Mouse (Mus musculus) erythroblast, embryonic 14.5 days (primary cell): ENCODE measurements around the gene Ado. TPM values are rescaled to one million over a fixed set of nuclear protein-coding genes. Genes with fewer than 3 reads are reported as not detected.

Experiments
- H3K27me3 ChIP-seq: 2 replicates; pipeline ENCODE4 v1.6.1; 2012; ENCODE audit warnings: inconsistent platforms; ENCODE audit not compliant: control insufficient read depth
- H3K36me3 ChIP-seq: 2 replicates; pipeline ENCODE4 v1.6.1; 2012; ENCODE audit warnings: mild to moderate bottlenecking, inconsistent platforms; ENCODE audit not compliant: control insufficient read depth
- H3K4me1 ChIP-seq: 2 replicates; pipeline ENCODE4 v1.6.1; 2012; ENCODE audit warnings: inconsistent platforms; ENCODE audit not compliant: control insufficient read depth
- H3K4me3 ChIP-seq: replicated peaks from 2 replicates; pipeline ENCODE3; 2012; ENCODE audit warnings: moderate library complexity, mild to moderate bottlenecking, inconsistent platforms
- H3K9me3 ChIP-seq: 2 replicates; pipeline ENCODE4 v1.6.1; 2012; ENCODE audit warnings: low read length, inconsistent platforms, mixed read lengths; ENCODE audit not compliant: control insufficient read depth
- GATA1 ChIP-seq: IDR thresholded peaks from 2 replicates; pipeline ENCODE4 v1.6.1; 2012; ENCODE audit warnings: low read length, inconsistent platforms, mixed read lengths
- TAL1 ChIP-seq: IDR thresholded peaks from 3 replicates; pipeline ENCODE4 v1.6.1; 2012; ENCODE audit warnings: low read length, inconsistent platforms, mixed read lengths
- polyA plus RNA-seq: library from polyadenylated mRNA; stranded (reverse); fragments of >175 nt; gene quantifications from 2 replicates; pipeline ENCODE4 v1.2.3, GENCODE M21; 2012

Ado gene
- polyA plus RNA-seq, 1 experiment, result 0.90 TPM

- no peaks in the 10 kb centered on the region for H3K36me3 ChIP-seq
- no peak for TF ChIP-seq TAL1
- TF ChIP-seq GATA1, result no peak
- H3K4me1 ChIP-seq, result peaks cover 25% of the 10 kb centered on the region
- H3K4me3 ChIP-seq, result peak overlapping the region; percentile 65
- H3K9me3 ChIP-seq, result peaks cover 6% of the 10 kb centered on the region; the same call in 1 of the 2 replicates
- peaks cover 90% of the 10 kb centered on the region for H3K27me3 ChIP-seq
These were observed 10.6 kb downstream of the Ado start for GRCm38 (mm10) chr10:67538106-67538505.

GRCm38 (mm10) chr10:67537151-67537994 lies 11.4 kb downstream of the Ado start:
- Histone ChIP-seq H3K4me1 (peaks cover 25% of the 10 kb centered on the region), H3K36me3 (no peaks in the 10 kb centered on the region), H3K27me3 (peaks cover 97% of the 10 kb centered on the region), H3K9me3 (peaks cover 6% of the 10 kb centered on the region; the same call in 1 of the 2 replicates), H3K4me3 (peak overlapping the region; percentile 65)
- TF ChIP-seq GATA1 (no peak), TAL1 (no peak)

GRCm38 (mm10) chr10:67536621-67537141 lies 12.1 kb downstream of the Ado start:
- H3K27me3 ChIP-seq, result peaks cover 99% of the 10 kb centered on the region
- H3K36me3 ChIP-seq, result no peaks in the 10 kb centered on the region
- TF ChIP-seq TAL1 (no peak), GATA1 (no peak)
- peaks cover 6% of the 10 kb centered on the region; the same call in 1 of the 2 replicates for H3K9me3 ChIP-seq
- H3K4me1 ChIP-seq, result peaks cover 25% of the 10 kb centered on the region
- H3K4me3 ChIP-seq, result peak overlapping the region; percentile 65

GRCm38 (mm10) chr10:67535972-67536371 lies 12.8 kb downstream of the Ado start:
- Histone ChIP-seq H3K27me3 (peaks cover 95% of the 10 kb centered on the region), H3K9me3 (peaks cover 6% of the 10 kb centered on the region; the same call in 1 of the 2 replicates), H3K36me3 (no peaks in the 10 kb centered on the region), H3K4me1 (peaks cover 25% of the 10 kb centered on the region), H3K4me3 (peak overlapping the region; percentile 65)
- no peak for TF ChIP-seq GATA1
- no peak for TF ChIP-seq TAL1

- Histone ChIP-seq H3K9me3 (peaks cover 4% of the 10 kb centered on the region; the same call in 1 of the 2 replicates), H3K36me3 (no peaks in the 10 kb centered on the region), H3K4me3 (peak within 1 kb of the TSS; percentile 65), H3K4me1 (peaks cover 21% of the 10 kb centered on the region), H3K27me3 (peaks cover 90% of the 10 kb centered on the region)
- no peak for TF ChIP-seq GATA1
- TF ChIP-seq TAL1, result no peak
These were observed 13.5 kb downstream of the Ado start, which contains the start of gene Egr2 for GRCm38 (mm10) chr10:67535256-67535655. Egr2 (plus strand) TSS chr10:67535475.

GRCm38 (mm10) chr10:67529769-67530168 lies 19.0 kb downstream of the Ado start:
- H3K27me3 ChIP-seq, result peaks cover 35% of the 10 kb centered on the region
- H3K9me3 ChIP-seq, result no peaks in the 10 kb centered on the region
- no peak overlapping the region for H3K4me3 ChIP-seq
- H3K36me3 ChIP-seq, result no peaks in the 10 kb centered on the region
- TF ChIP-seq GATA1 (no peak), TAL1 (no peak)
- H3K4me1 ChIP-seq, result no peaks in the 10 kb centered on the region

GRCm38 (mm10) chr10:67526435-67526834 lies 22.3 kb downstream of the Ado start:
- no peaks in the 10 kb centered on the region for H3K9me3 ChIP-seq
- H3K4me3 ChIP-seq, result no peak overlapping the region
- H3K36me3 ChIP-seq, result no peaks in the 10 kb centered on the region
- H3K27me3 ChIP-seq, result peaks cover 5% of the 10 kb centered on the region
- TF ChIP-seq GATA1, result no peak
- TF ChIP-seq TAL1, result no peak
- H3K4me1 ChIP-seq, result no peaks in the 10 kb centered on the region

GRCm38 (mm10) chr10:67524694-67525093 lies 24.1 kb downstream of the Ado start:
- H3K9me3 ChIP-seq, result no peaks in the 10 kb centered on the region
- TF ChIP-seq GATA1, result no peak
- TF ChIP-seq TAL1, result no peak
- H3K27me3 ChIP-seq, result no peaks in the 10 kb centered on the region
- no peak overlapping the region for H3K4me3 ChIP-seq
- H3K36me3 ChIP-seq, result no peaks in the 10 kb centered on the region
- H3K4me1 ChIP-seq, result no peaks in the 10 kb centered on the region

GRCm38 (mm10) chr10:67524130-67524529 lies 24.6 kb downstream of the Ado start:
- Histone ChIP-seq H3K27me3 (no peaks in the 10 kb centered on the region), H3K4me1 (no peaks in the 10 kb centered on the region), H3K9me3 (no peaks in the 10 kb centered on the region), H3K36me3 (no peaks in the 10 kb centered on the region), H3K4me3 (no peak overlapping the region)
- TF ChIP-seq GATA1 (no peak), TAL1 (no peak)
